ENCODE assay signal across 15 mouse cellular contexts in genomic region chr4:126450268-126450667, GRCm38 (mm10).
"Had no signal": no experiment of that assay in that cellular context is flagged by ENCODE, and none has a peak within 500 bp of the region (broad histone marks: within the 10 kb centered on the region; RNA-seq: fewer than 3 reads in every experiment).

No protein-coding gene starts in this region.

- H3K9ac ChIP-seq: lung, embryonic 14.5 days; midbrain, embryonic 12.5 days; neural tube, embryonic 13.5 days; neural tube, embryonic 15.5 days had no signal

- H3K4me3 ChIP-seq: midbrain, embryonic 10.5 days; midbrain, embryonic 12.5 days; myocyte; neural tube, embryonic 13.5 days; neural tube, embryonic 15.5 days had no signal

- H3K4me2 ChIP-seq: lung, embryonic 14.5 days; midbrain, embryonic 12.5 days; neural tube, embryonic 13.5 days; neural tube, embryonic 15.5 days had no signal

- DNase-seq: lung, adult 18-20 months; lung, embryonic 14.5 days; lung, postnatal 10 days; lung, postnatal 4 days; midbrain, embryonic 14.5 days; right cerebral cortex, postnatal 14 days; thymus, adult 2 months; thymus, postnatal 25 days; thymus, postnatal 4 days had no signal

- ATAC-seq: midbrain, embryonic 16.5 days had no signal

- H3K27me3 ChIP-seq: midbrain, embryonic 12.5 days; neural tube, embryonic 13.5 days; neural tube, embryonic 15.5 days had no signal

- H3K4me1 ChIP-seq: midbrain, embryonic 10.5 days; midbrain, embryonic 12.5 days; neural tube, embryonic 13.5 days; neural tube, embryonic 15.5 days had no signal

- H3K9me3 ChIP-seq: midbrain, embryonic 10.5 days; midbrain, embryonic 12.5 days; neural tube, embryonic 13.5 days; neural tube, embryonic 15.5 days had no signal

- H3K27ac ChIP-seq: midbrain, embryonic 10.5 days; midbrain, embryonic 12.5 days; neural tube, embryonic 13.5 days; neural tube, embryonic 15.5 days had no signal
